Mouse (Mus musculus) limb, embryonic 12.5 days (tissue): Measurements from ENCODE around the gene Fam83g. TPM values are rescaled to one million over a fixed set of nuclear protein-coding genes. Genes with fewer than 3 reads are reported as not detected.
A peak's percentile ranks its signal among the peaks of the same experiment; 100 is the strongest.

ENCODE experiments used
- ATAC-seq: fragments of 200-750 bp; cut with Nextera tagmentation; 2 replicates; pipeline ENCODE4 v1.8.0; 2017; ENCODE audit warnings: low read depth, moderate TSS enrichment; ENCODE audit not compliant: insufficient number of reproducible peaks, insufficient read depth, low FRiP score, low TSS enrichment
- H3K27ac ChIP-seq: fragments of 300-500 bp; sonication (generic); 2 replicates; pipeline ENCODE4 v1.5.1; 2016; ENCODE audit warnings: mild to moderate bottlenecking, moderate library complexity
- H3K27me3 ChIP-seq: fragments of 300-500 bp; sonication (generic); 2 replicates; pipeline ENCODE4 v1.6.1; 2016; ENCODE audit warnings: mild to moderate bottlenecking, moderate library complexity
- H3K36me3 ChIP-seq: fragments of 300-500 bp; sonication (generic); 2 replicates; pipeline ENCODE4 v1.6.1; 2016; ENCODE audit warnings: mild to moderate bottlenecking, moderate library complexity
- H3K4me1 ChIP-seq: fragments of 300-500 bp; sonication (generic); replicated peaks from 2 replicates; pipeline ENCODE4 v1.6.1; 2016
- H3K4me2 ChIP-seq: fragments of 300-500 bp; sonication (generic); 2 replicates; pipeline ENCODE4 v1.6.1; 2016; ENCODE audit warnings: mild to moderate bottlenecking, moderate library complexity
- H3K4me3 ChIP-seq: fragments of 300-500 bp; sonication (generic); replicated peaks from 2 replicates; pipeline ENCODE4 v1.5.1; 2016; ENCODE audit warnings: mild to moderate bottlenecking
- H3K9ac ChIP-seq: fragments of 300-500 bp; sonication (generic); replicated peaks from 2 replicates; pipeline ENCODE4 v1.6.1; 2016; ENCODE audit warnings: mild to moderate bottlenecking, moderate library complexity
- H3K9me3 ChIP-seq: fragments of 300-500 bp; sonication (generic); 2 replicates; pipeline ENCODE4 v1.6.1; 2016; ENCODE audit warnings: mild to moderate bottlenecking, moderate library complexity
- WGBS: fragments of 180-500 bp; shearing (Covaris S2); methylation state at CpG from one replicate; pipeline ENCODE4 v1.1.7; 2016; 5-methylcytosine and 5-hydroxymethylcytosine counted together
- polyA plus RNA-seq: library from polyadenylated mRNA; unstranded; fragments of >200 nt; fragmentation: Nextera tagmentation; extraction: Ambion mirVana; gene quantifications from 2 replicates; pipeline ENCODE4 v1.2.1, GENCODE M21; 2016

Gene Fam83g
- polyA plus RNA-seq, 1 experiment from 2014 or later, result 2.6 TPM

- Histone ChIP-seq H3K9me3 (no peaks in the 10 kb centered on the region), H3K27ac (no peak overlapping the region), H3K4me2 (no peak overlapping the region), H3K4me3 (no peak overlapping the region), H3K36me3 (no peaks in the 10 kb centered on the region), H3K27me3 (peaks cover 5% of the 10 kb centered on the region), H3K4me1 (peaks cover 30% of the 10 kb centered on the region), H3K9ac (no peak overlapping the region)
- WGBS, result 87% methylated on average over 4 of the region's 4 CpGs
- ATAC-seq, result no peak
These were observed 6.2 kb upstream of the Fam83g start for GRCm38 (mm10) chr11:61677709-61678108.

- H3K4me2 ChIP-seq, result no peak overlapping the region
- no peaks in the 10 kb centered on the region for H3K36me3 ChIP-seq
- no peak for ATAC-seq
- no peak overlapping the region for H3K4me3 ChIP-seq
- H3K27me3 ChIP-seq, result peaks cover 20% of the 10 kb centered on the region
- no peaks in the 10 kb centered on the region for H3K9me3 ChIP-seq
- H3K4me1 ChIP-seq, result peaks cover 37% of the 10 kb centered on the region
- 55% methylated on average over 4 of the region's 4 CpGs for WGBS
- H3K27ac ChIP-seq, result no peak overlapping the region
- no peak overlapping the region for H3K9ac ChIP-seq
These were observed 4.6 kb upstream of the Fam83g start for GRCm38 (mm10) chr11:61679091-61679866.

DNA sequence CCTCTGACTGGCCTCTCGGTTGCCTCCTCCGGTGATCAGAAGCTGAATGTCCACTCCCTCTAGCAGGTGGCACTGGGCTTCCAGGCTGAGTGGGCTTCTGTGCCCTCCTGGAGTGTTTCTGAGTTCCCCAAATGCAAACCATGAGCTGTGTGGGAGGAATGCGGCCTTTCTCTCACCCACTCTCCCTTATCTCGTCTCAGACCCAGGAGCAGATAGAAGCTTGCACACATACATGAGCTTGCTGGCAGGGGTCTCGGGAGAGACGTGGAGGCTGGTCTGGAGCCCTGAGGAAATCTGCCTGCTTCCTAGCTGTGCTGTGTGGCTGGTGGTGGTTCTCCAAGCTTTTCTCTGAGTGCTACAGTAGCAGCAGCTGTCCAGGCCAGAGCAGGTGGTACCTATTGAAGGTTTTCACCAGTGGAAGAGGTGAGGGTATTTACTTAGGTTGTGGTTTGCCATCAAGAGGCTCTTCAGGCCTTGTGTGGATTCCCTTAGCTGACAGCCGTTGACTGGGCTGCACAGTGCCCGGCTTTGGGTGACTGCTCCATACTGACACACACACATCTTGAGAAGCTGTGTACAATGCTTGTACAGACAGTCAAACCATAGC lies 1.3 kb downstream of the Fam83g start:
- H3K4me1 ChIP-seq, result peaks cover 13% of the 10 kb centered on the region
- H3K27me3 ChIP-seq, result peaks cover 40% of the 10 kb centered on the region
- 81% methylated on average over 8 of the region's 8 CpGs for WGBS
- no peaks in the 10 kb centered on the region for H3K36me3 ChIP-seq
- no peak overlapping the region for H3K9ac ChIP-seq
- ATAC-seq, result no peak
- no peak overlapping the region for H3K27ac ChIP-seq
- H3K4me2 ChIP-seq, result peak overlapping the region; percentile 67
- peak overlapping the region; percentile 49; the same call in 1 of the 2 replicates for H3K4me3 ChIP-seq
- H3K9me3 ChIP-seq, result no peaks in the 10 kb centered on the region

GRCm38 (mm10) chr11:61686141-61686540 lies 2.2 kb downstream of the Fam83g start:
- Histone ChIP-seq H3K27ac (no peak overlapping the region), H3K4me3 (no peak overlapping the region), H3K4me2 (no peak overlapping the region), H3K36me3 (no peaks in the 10 kb centered on the region), H3K9ac (no peak overlapping the region), H3K4me1 (peaks cover 13% of the 10 kb centered on the region), H3K9me3 (no peaks in the 10 kb centered on the region), H3K27me3 (peaks cover 40% of the 10 kb centered on the region)
- 40% methylated on average over 2 of the region's 2 CpGs for WGBS
- no peak for ATAC-seq

GRCm38 (mm10) chr11:61686906-61687453 lies 3.1 kb downstream of the Fam83g start:
- Histone ChIP-seq H3K9ac (no peak overlapping the region), H3K9me3 (no peaks in the 10 kb centered on the region), H3K27me3 (peaks cover 40% of the 10 kb centered on the region), H3K4me2 (no peak overlapping the region), H3K4me1 (peaks cover 13% of the 10 kb centered on the region), H3K36me3 (no peaks in the 10 kb centered on the region), H3K27ac (no peak overlapping the region), H3K4me3 (no peak overlapping the region)
- no peak for ATAC-seq
- WGBS, result 46% methylated on average over 10 of the region's 10 CpGs

- no peak for ATAC-seq
- Histone ChIP-seq H3K9ac (no peak overlapping the region), H3K27ac (no peak overlapping the region), H3K9me3 (no peaks in the 10 kb centered on the region), H3K27me3 (peaks cover 39% of the 10 kb centered on the region), H3K36me3 (no peaks in the 10 kb centered on the region), H3K4me2 (no peak overlapping the region), H3K4me1 (peaks cover 13% of the 10 kb centered on the region), H3K4me3 (no peak overlapping the region)
- 51% methylated on average over 2 of the region's 2 CpGs for WGBS
These were observed 3.7 kb downstream of the Fam83g start for GRCm38 (mm10) chr11:61687595-61687994.

DNA sequence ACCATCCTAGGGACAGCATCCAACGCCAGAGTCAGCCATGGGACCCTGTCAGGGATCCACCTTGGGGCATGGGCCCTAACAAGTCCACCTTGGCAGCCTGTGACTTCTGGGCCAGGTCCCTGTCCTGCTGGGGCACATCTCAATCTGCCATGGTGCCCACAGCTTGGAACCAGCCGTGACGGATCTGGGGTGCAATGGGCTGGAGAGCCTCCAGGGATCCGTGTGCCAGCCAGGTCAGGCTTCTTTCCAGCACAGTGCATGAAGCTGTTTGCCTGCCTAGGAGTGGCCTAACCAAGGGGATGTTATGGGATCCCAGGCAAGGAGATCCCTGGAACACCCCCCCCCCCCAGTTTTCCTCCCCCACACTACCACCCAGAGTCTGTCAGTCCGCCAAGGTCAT lies 9.1 kb downstream of the Fam83g start:
- 93% methylated on average over 5 of the region's 5 CpGs for WGBS
- H3K4me2 ChIP-seq, result no peak overlapping the region
- H3K4me1 ChIP-seq, result no peaks in the 10 kb centered on the region
- H3K9ac ChIP-seq, result no peak overlapping the region
- H3K4me3 ChIP-seq, result no peak overlapping the region
- no peaks in the 10 kb centered on the region for H3K27me3 ChIP-seq
- no peaks in the 10 kb centered on the region for H3K36me3 ChIP-seq
- no peak for ATAC-seq
- no peaks in the 10 kb centered on the region for H3K9me3 ChIP-seq
- H3K27ac ChIP-seq, result no peak overlapping the region

DNA sequence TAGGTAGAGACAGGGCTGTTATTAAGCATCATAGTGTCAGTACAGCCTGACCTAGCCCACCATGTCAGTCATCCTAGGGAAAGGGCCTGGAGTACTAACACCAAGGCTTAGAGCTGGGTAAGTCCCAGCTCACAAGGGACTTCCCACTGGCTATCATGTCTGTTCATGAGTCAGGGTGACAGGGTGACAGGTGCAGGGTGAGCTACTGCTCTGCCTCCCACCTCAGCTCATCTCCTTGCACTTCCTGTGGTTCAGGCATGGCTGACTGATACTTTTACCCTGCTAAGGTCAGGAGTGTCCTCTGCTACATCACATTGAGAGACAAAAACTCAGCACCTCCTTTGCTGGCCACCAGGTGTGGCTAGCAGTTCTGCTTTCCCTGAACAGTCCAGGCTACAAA lies 15.0 kb downstream of the Fam83g start:
- no peak for ATAC-seq

GRCm38 (mm10) chr11:61699460-61699859 lies 15.6 kb downstream of the Fam83g start:
- H3K4me3 ChIP-seq, result no peak overlapping the region
- H3K4me2 ChIP-seq, result no peak overlapping the region
- H3K27ac ChIP-seq, result no peak overlapping the region
- H3K27me3 ChIP-seq, result no peaks in the 10 kb centered on the region
- peaks cover 6% of the 10 kb centered on the region; the same call in 1 of the 2 replicates for H3K36me3 ChIP-seq
- 83% methylated on average over 5 of the region's 5 CpGs for WGBS
- no peak overlapping the region for H3K9ac ChIP-seq
- H3K9me3 ChIP-seq, result no peaks in the 10 kb centered on the region
- ATAC-seq, result no peak
- 0 out of 2 replicates have a peak, but pooled peaks cover 3% of the 10 kb centered on the region for H3K4me1 ChIP-seq

More for the DNA sequence above, 15.0 kb downstream of the Fam83g start:
- Histone ChIP-seq H3K36me3 (peaks cover 6% of the 10 kb centered on the region; the same call in 1 of the 2 replicates), H3K27me3 (no peaks in the 10 kb centered on the region), H3K4me2 (no peak overlapping the region), H3K4me1 (0 out of 2 replicates have a peak, but pooled peaks cover 3% of the 10 kb centered on the region), H3K9ac (no peak overlapping the region), H3K9me3 (no peaks in the 10 kb centered on the region), H3K4me3 (no peak overlapping the region), H3K27ac (no peak overlapping the region)

DNA sequence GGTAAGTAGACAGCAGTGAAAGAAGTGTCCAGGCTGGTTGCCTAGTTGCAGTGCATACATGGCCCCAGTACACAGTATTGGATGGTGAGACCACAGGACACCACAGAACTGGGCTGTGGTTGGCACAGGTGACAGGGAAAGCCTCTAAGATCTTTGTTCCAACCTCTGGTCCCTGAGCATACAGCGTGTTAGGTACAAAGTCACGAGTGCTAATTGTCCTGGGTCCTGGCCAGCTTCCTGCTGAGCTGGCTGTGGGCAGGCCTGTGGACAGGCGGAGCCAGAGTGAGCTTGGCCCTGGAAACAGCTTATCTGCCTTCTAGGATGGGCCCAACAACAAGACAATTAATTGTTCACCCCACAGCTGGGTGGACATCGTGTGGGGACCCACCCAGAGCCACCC lies 16.0 kb downstream of the Fam83g start:
- H3K4me3 ChIP-seq, result no peak overlapping the region
- WGBS, result 63% methylated on average over 4 of the region's 4 CpGs
- H3K4me1 ChIP-seq, result 0 out of 2 replicates have a peak, but pooled peaks cover 3% of the 10 kb centered on the region
- no peak overlapping the region for H3K9ac ChIP-seq
- no peaks in the 10 kb centered on the region for H3K27me3 ChIP-seq
- no peaks in the 10 kb centered on the region for H3K9me3 ChIP-seq
- H3K27ac ChIP-seq, result no peak overlapping the region
- ATAC-seq, result no peak
- H3K36me3 ChIP-seq, result peaks cover 6% of the 10 kb centered on the region; the same call in 1 of the 2 replicates
- H3K4me2 ChIP-seq, result no peak overlapping the region

DNA sequence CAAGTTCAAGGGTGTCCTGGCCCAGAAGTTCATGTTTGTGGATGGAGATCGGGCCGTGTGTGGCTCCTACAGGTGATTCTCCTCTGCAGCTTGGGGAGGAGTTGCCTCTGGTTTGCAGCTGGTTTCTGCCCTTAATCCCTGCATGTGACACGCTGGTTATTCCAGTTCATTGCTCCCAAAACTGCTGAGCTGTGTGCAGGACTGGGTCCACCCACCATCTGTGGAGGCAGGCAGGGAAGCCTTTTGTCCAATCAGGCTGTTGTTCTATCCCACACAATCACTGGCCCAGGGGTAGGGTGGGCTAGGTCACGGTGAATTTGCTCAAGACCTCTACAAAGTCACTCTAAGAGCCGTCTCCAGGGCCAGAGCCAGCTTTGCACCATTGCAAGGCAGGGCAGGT lies 17.8 kb downstream of the Fam83g start:
- H3K9me3 ChIP-seq, result no peaks in the 10 kb centered on the region
- no peak overlapping the region for H3K27ac ChIP-seq
- no peak for ATAC-seq
- WGBS, result 81% methylated on average over 5 of the region's 5 CpGs
- H3K4me1 ChIP-seq, result 0 out of 2 replicates have a peak, but pooled peaks cover 3% of the 10 kb centered on the region
- no peak overlapping the region for H3K4me2 ChIP-seq
- no peak overlapping the region for H3K4me3 ChIP-seq
- no peak overlapping the region for H3K9ac ChIP-seq
- H3K27me3 ChIP-seq, result no peaks in the 10 kb centered on the region
- peaks cover 6% of the 10 kb centered on the region; the same call in 1 of the 2 replicates for H3K36me3 ChIP-seq
